Mouse (Mus musculus): ENCODE measurements at regions not wholly inside any gene's neighbourhood (a gene's known extent, or its start where the extent isn't known, plus 50 kb on each side); places are given as distances from the start of the nearest gene placed in this dataset.

- in situ Hi-C loops (cut with MseI, MboI), result no loop called here
Observed at GRCm38 (mm10) chr15:72101730-72102129, 1732.6 kb upstream of the Gm6569 start.

GRCm38 (mm10) chr15:72105830-72106413, 1728.4 kb upstream of the Gm6569 start:
- in situ Hi-C loops (cut with MseI, MboI), result no loop called here

GRCm38 (mm10) chr15:72110520-72110919, 1723.8 kb upstream of the Gm6569 start:
- in situ Hi-C loops (cut with MseI, MboI), result no loop called here

GRCm38 (mm10) chr15:72116772-72117171, 1717.6 kb upstream of the Gm6569 start:
- in situ Hi-C loops (cut with MseI, MboI), result no loop called here

GRCm38 (mm10) chr15:72134226-72134625, 1700.1 kb upstream of the Gm6569 start:
- in situ Hi-C loops (cut with MseI, MboI), result no loop called here

GRCm38 (mm10) chr15:72135992-72136617, 1698.3 kb upstream of the Gm6569 start:
- in situ Hi-C loops (cut with MseI, MboI), result no loop called here

GRCm38 (mm10) chr15:72140122-72140521, 1694.2 kb upstream of the Gm6569 start:
- in situ Hi-C loops (cut with MseI, MboI), result no loop called here

GRCm38 (mm10) chr15:72150581-72150980, 1683.8 kb upstream of the Gm6569 start:
- in situ Hi-C loops (cut with MseI, MboI), result no loop called here

- in situ Hi-C loops (cut with MseI, MboI), result no loop called here
Observed at GRCm38 (mm10) chr15:72158505-72158904, 1675.9 kb upstream of the Gm6569 start.

GRCm38 (mm10) chr15:72200861-72201260, 1633.5 kb upstream of the Gm6569 start:
- in situ Hi-C loops (cut with MseI, MboI), result loop anchor here (10.0 to 25.0 kb wide), 2 partner anchors 811 to 834 kb away; no protein-coding TSS in a partner anchor

- in situ Hi-C loops (cut with MseI, MboI), result loop anchor here (10.0 to 25.0 kb wide), 2 partner anchors 811 to 833 kb away; no protein-coding TSS in a partner anchor
Observed at GRCm38 (mm10) chr15:72201791-72202190, 1632.6 kb upstream of the Gm6569 start.

GRCm38 (mm10) chr15:72205240-72205799, 1629.0 kb upstream of the Gm6569 start:
- in situ Hi-C loops (cut with MseI, MboI), result loop anchor here (5.0 to 25.0 kb wide), 3 partner anchors 312 to 829 kb away; no protein-coding TSS in a partner anchor

GRCm38 (mm10) chr15:72205950-72206349, 1628.4 kb upstream of the Gm6569 start:
- in situ Hi-C loops (cut with MseI, MboI), result loop anchor here (5.0 to 25.0 kb wide), 3 partner anchors 311 to 829 kb away; no protein-coding TSS in a partner anchor

- in situ Hi-C loops (cut with MseI, MboI), result loop anchor here (5.0 to 25.0 kb wide), 3 partner anchors 310 to 827 kb away; no protein-coding TSS in a partner anchor
Observed at GRCm38 (mm10) chr15:72207589-72207988, 1626.8 kb upstream of the Gm6569 start.

GRCm38 (mm10) chr15:72208076-72208475, 1626.3 kb upstream of the Gm6569 start:
- in situ Hi-C loops (cut with MseI, MboI), result loop anchor here (5.0 to 25.0 kb wide), 3 partner anchors 309 to 827 kb away; no protein-coding TSS in a partner anchor

GRCm38 (mm10) chr15:72208973-72209372, 1625.4 kb upstream of the Gm6569 start:
- in situ Hi-C loops (cut with MseI, MboI), result loop anchor here (5.0 to 25.0 kb wide), 3 partner anchors 308 to 826 kb away; no protein-coding TSS in a partner anchor

GRCm38 (mm10) chr15:72217731-72218130, 1616.6 kb upstream of the Gm6569 start:
- in situ Hi-C loops (cut with MseI, MboI), result loop anchor here in 1 of 2 experiments (25.0 kb wide), 1 partner anchor 795 kb away; no protein-coding TSS in a partner anchor

GRCm38 (mm10) chr15:72219985-72220384, 1614.4 kb upstream of the Gm6569 start:
- in situ Hi-C loops (cut with MseI, MboI), result loop anchor here in 1 of 2 experiments (25.0 kb wide), 1 partner anchor 792 kb away; no protein-coding TSS in a partner anchor

GRCm38 (mm10) chr15:72220786-72221185, 1613.6 kb upstream of the Gm6569 start:
- in situ Hi-C loops (cut with MseI, MboI), result loop anchor here in 1 of 2 experiments (25.0 kb wide), 1 partner anchor 792 kb away; no protein-coding TSS in a partner anchor

- in situ Hi-C loops (cut with MseI, MboI), result no loop called here
Observed at GRCm38 (mm10) chr15:72232355-72232754, 1602.0 kb upstream of the Gm6569 start.

- in situ Hi-C loops (cut with MseI, MboI), result no loop called here
Observed at GRCm38 (mm10) chr15:72264619-72265018, 1569.7 kb upstream of the Gm6569 start.

GRCm38 (mm10) chr15:72283846-72284245, 1550.5 kb upstream of the Gm6569 start:
- in situ Hi-C loops (cut with MseI, MboI), result no loop called here
